Mouse (Mus musculus) brain, embryonic 14.5 days (tissue): Measurements from ENCODE around the gene Eml4.

Experiments used
- CTCF ChIP-seq: fragments of 200-500 bp; IDR thresholded peaks from 2 replicates; pipeline ENCODE4 v1.5.1; 2012; ENCODE audit warnings: inconsistent platforms, mild to moderate bottlenecking, moderate library complexity, borderline replicate concordance; ENCODE audit not compliant: insufficient read depth, insufficient read length; ENCODE audit errors: extremely low read depth
- POLR2A ChIP-seq: fragments of 200-500 bp; IDR thresholded peaks from 2 replicates; pipeline ENCODE4 v1.6.1; 2012; ENCODE audit warnings: mild to moderate bottlenecking, inconsistent platforms, borderline replicate concordance; ENCODE audit not compliant: poor library complexity, insufficient read depth, insufficient read length, severe bottlenecking; ENCODE audit errors: extremely low read depth

DNA sequence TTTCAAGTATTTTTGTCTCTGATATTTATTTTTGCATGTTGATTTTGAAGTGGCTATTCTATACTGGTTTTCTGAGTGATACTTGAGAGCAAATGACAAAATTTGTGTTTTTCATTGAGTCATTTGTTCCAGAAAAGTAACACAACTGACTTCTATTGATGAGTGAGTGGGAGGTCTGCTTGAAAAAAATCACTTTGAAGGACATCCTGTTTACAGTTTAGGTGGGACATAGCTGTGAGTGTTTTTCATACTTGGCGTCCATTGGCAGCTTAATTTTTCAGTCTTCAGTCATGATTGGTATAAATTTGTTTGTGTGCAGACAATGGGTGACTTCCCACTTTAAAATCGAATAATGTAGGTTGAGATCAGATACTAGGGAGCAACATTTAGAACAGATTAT, 14.4 kb downstream of the Eml4 start:
- TF ChIP-seq POLR2A: no peak
- no peak for TF ChIP-seq CTCF
